Mouse (Mus musculus): ENCODE data around the gene Tnrc18.

Gene Tnrc18

GRCm38 (mm10) chr5:142817524-142818434 is at the start of gene Tnrc18:
Tnrc18 (minus strand) TSS chr5:142817662.
- peak; percentile 100 for DNase-seq (ENCODE audit: extremely low read depth, insufficient read length, low spot score)

DNA sequence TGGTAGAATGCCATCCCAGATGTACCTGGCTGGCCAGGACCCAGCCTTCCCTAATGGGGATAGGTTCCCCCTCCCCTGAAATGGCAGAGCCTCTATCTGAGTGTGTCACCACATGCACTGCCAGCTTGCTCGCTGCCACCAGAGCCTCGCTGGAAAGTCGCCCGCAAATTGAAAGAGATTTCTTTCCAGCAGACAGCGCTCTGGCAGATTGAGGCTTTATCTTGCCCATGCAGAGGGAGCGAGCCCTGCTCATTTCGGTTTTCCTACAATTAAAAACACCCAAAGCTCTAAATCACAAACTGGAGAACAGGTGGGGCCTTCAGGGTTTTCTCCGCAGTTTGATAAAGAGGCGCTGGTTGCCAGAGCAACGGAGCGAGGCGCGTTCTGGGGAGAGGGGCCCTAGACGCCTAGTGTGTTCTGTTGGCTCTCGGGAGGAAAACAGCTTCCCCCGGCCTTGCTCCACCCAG is 40.3 kb upstream of the Tnrc18 start:
- DNase-seq (ENCODE audit: extremely low read depth, insufficient read length, low spot score), result no peak

DNA sequence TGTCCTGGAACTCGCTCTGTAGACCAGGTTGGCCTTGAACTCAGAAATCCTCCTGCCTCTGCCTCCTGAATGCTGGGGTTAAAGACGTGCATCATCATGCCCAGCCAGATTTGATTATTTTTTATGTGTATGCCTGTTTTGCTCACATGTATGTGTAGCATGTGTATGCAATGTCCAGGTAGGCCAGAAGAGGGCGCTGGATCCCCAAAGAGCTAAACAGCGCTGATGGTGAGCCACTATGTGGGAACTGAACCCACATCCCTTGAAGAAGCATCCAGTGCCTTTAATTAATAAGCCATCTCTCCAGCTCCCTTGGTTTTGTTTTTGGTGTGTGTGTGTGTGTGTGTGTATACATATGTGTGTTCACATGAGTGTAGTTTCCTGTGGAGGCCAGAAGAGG is 38.9 kb upstream of the Tnrc18 start:
- no peak for DNase-seq (ENCODE audit: extremely low read depth, insufficient read length, low spot score)

GRCm38 (mm10) chr5:142854877-142855276 is 37.4 kb upstream of the Tnrc18 start:
- DNase-seq (ENCODE audit: extremely low read depth, insufficient read length, low spot score), result peak; percentile 62

DNA sequence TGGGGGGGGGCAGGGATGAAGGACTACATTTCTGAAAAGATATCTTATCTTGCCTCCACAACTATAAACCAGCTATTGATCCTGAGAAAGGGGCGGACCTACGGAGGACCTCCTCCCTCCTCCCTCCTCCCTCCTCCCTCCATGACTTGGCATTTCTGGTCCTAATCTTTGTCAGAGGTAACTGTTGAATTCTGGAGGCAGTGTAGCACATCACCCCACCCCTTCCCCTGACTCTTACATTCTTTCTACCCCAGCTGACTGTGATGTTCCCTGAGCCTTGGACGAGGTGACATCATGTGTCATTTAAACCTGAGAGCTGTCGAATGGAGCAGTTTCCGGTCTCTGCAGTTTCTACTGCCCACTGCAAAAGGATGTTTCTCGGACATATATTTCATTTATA is 36.1 kb upstream of the Tnrc18 start:
- DNase-seq (ENCODE audit: extremely low read depth, insufficient read length, low spot score), result no peak

- no peak for DNase-seq (ENCODE audit: extremely low read depth, insufficient read length, low spot score)
These were observed 34.2 kb upstream of the Tnrc18 start for GRCm38 (mm10) chr5:142851681-142852049.

GRCm38 (mm10) chr5:142850916-142851680 is 33.6 kb upstream of the Tnrc18 start:
- DNase-seq (ENCODE audit: extremely low read depth, insufficient read length, low spot score), result no peak

GRCm38 (mm10) chr5:142850476-142850875 is 33.0 kb upstream of the Tnrc18 start:
- no peak for DNase-seq (ENCODE audit: extremely low read depth, insufficient read length, low spot score)

DNA sequence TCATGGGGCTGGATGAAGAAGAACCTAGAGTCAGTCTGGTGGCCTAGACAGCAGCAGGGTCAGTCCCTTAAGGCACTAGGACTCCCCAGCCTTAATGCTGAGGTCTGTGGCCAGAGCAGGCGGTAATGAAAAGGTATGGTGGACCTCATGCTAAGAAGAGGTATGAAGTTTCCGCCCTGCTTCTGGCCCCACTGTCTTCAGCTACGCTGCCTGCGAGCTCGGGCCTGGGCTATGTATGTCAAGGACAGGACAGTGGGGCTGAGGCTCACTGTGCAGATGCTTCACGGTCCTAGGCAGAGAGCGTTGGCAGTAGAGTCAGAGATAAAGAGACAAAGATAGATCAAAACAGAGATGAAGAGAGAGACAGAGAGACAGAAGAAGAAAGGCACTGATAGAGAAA is 31.4 kb upstream of the Tnrc18 start:
- DNase-seq (ENCODE audit: extremely low read depth, insufficient read length, low spot score), result no peak

GRCm38 (mm10) chr5:142848149-142848548 is 30.7 kb upstream of the Tnrc18 start:
- DNase-seq (ENCODE audit: extremely low read depth, insufficient read length, low spot score), result no peak

GRCm38 (mm10) chr5:142844467-142844866 is 27.0 kb upstream of the Tnrc18 start:
- no peak for DNase-seq (ENCODE audit: extremely low read depth, insufficient read length, low spot score)

- peak; percentile 46 for DNase-seq (ENCODE audit: extremely low read depth, insufficient read length, low spot score)
These were observed 24.7 kb upstream of the Tnrc18 start for GRCm38 (mm10) chr5:142842137-142842642.

DNA sequence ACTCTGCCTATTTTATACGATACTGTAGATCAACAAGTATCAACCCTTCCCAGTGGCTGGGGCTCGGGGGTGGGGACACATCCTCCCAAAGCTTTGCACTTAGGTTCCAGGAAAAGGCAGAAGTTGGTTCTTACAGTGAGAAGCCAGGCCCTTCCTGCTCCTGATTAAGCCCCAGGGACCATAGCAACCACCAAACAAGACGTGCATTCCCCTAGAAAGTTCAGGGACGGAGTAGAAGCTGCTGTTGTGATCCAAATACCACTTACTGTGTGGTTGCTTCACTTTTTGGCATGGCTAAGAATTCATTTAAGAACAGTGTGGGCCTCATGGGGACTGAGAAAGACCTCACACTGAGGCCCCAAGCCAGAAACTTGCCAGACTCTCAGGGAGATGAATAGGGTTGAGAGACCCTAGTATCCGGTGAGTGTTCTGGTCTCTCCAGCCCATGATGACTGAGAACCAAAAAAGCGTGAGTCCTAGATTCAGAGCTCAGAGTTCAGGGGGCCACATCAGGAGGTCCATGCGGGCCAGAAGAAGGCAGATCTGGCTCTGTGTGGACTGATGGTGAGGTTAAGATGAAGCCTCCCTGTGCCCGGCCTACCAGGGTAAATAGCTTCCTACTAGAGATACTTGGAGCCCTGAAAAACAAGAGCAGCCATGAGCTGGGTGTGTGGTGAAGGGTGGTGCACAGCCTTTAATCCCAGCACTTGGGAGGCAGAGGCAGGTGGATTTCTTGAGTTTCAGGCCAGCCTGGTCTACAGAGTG is 24.1 kb upstream of the Tnrc18 start:
- DNase-seq (ENCODE audit: extremely low read depth, insufficient read length, low spot score), result no peak

- DNase-seq (ENCODE audit: extremely low read depth, insufficient read length, low spot score), result peak; percentile 54
These were observed 20.0 kb upstream of the Tnrc18 start for GRCm38 (mm10) chr5:142837427-142837826.

DNA sequence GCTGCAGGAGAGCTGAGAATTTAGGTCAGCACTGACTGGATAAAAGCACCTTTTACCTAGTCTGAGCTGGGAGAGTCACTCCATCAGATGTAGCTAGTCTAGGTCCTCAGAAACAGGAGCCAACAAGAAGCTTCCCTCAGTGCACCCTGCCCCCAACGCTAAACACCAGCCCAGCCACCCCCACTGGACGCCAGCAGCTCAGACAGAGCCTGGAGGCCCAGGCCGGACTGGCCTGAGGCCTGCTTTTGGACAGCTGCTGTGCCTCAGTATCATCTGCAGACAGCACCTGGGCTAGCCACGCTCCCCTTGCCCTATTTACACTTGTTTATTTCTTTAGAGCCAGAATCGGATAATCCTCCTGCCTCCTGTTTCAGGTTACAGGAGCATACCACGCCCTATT is 19.4 kb upstream of the Tnrc18 start:
- peak; percentile 48 for DNase-seq (ENCODE audit: extremely low read depth, insufficient read length, low spot score)

DNA sequence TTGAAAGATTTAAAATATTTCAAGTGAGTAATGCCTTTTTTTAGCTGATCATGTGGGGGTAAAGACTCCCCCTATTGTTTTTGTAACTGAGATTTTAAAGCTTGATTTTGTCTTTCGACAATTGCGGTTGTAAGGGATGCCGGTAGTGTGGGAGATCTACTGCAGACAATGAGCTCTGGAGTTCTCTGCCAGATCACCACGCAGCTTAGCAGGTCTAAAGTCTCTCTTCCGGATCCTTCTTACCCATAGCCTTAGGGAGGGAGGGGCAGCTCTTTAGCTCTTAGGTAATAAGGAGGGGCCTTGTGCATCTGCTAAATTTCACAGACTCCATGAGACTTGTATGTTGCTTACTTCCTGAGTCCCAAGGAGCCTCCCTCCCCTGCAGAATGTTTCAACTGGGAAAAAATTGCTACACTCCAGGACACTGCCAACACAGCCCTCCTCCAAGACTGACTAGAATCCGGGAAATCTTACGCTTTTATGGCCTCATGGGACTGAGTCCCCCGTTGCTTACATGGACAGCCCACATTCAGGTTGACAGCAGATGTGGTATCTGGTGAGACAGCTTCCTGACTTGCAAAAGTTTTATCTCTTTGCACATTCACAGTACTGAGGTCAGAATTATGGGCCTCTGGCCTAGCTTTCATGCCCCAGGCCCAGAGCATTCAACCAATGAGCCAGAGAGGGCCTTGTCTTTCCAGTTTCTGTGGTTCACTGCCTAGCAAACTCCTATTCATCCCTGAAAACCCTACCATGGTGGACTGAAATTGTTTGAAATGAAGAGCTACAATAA is 16.4 kb upstream of the Tnrc18 start:
- no peak for DNase-seq (ENCODE audit: extremely low read depth, insufficient read length, low spot score)

- DNase-seq (ENCODE audit: extremely low read depth, insufficient read length, low spot score), result no peak
These were observed 8.7 kb upstream of the Tnrc18 start for GRCm38 (mm10) chr5:142826131-142826530.

DNA sequence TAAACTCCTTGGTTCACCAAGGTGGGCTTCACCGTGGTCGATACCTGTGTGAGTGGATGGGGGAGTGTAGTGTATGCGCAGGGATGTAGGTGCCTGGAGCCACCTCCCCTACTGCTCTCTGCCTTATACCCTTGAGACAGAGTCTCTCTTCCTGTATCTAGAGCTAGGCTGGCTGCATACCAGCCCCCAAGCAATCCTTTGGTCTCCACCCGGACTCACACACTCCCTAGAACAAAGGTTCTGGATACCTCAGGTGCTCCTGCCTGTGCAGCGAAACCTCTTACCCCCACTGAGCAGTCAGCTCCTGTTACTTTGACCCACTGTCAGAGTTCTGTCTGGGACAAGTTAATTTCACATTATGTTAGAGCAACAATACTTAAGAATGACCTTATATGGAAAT is 8.2 kb upstream of the Tnrc18 start:
- DNase-seq (ENCODE audit: extremely low read depth, insufficient read length, low spot score), result no peak

- DNase-seq (ENCODE audit: extremely low read depth, insufficient read length, low spot score), result no peak
These were observed 6.6 kb upstream of the Tnrc18 start for GRCm38 (mm10) chr5:142824091-142824490.
